Mouse (Mus musculus) forebrain, embryonic 11.5 days (tissue): ENCODE measurements around the gene Disc1. TPM values are rescaled to one million over a fixed set of nuclear protein-coding genes. Genes with fewer than 3 reads are reported as not detected.

Source experiments
- ATAC-seq: fragments of 200-750 bp; cut with Nextera tagmentation; replicated peaks from 2 replicates; pipeline ENCODE4 v1.8.0; 2017; ENCODE audit warnings: moderate TSS enrichment; ENCODE audit not compliant: low FRiP score
- DNase-seq: peaks from one replicate; pipeline ENCODE4 v3.0.0-alpha.2; 2017; ENCODE audit warnings: low spot score
- H3K27ac ChIP-seq: fragments of 300-500 bp; sonication (generic); 2 replicates; pipeline ENCODE4 v1.5.1; 2014; ENCODE audit warnings: low read depth, low read length
- H3K27me3 ChIP-seq: fragments of 300-500 bp; sonication (generic); 2 replicates; pipeline ENCODE4 v1.6.1; 2014; ENCODE audit warnings: mild to moderate bottlenecking, low read length, mixed read lengths; ENCODE audit not compliant: control insufficient read depth, insufficient read depth
- H3K36me3 ChIP-seq: fragments of 300-500 bp; sonication (generic); 2 replicates; pipeline ENCODE4 v1.6.1; 2014; ENCODE audit warnings: mild to moderate bottlenecking, low read length, moderate library complexity, mixed read lengths; ENCODE audit not compliant: control insufficient read depth, insufficient read depth
- H3K4me1 ChIP-seq: fragments of 300-500 bp; sonication (generic); replicated peaks from 2 replicates; pipeline ENCODE4 v1.6.1; 2014; ENCODE audit warnings: low read length, mixed read lengths; ENCODE audit not compliant: control insufficient read depth, insufficient read depth
- H3K4me2 ChIP-seq: fragments of 300-500 bp; sonication (generic); 2 replicates; pipeline ENCODE4 v1.6.1; 2014; ENCODE audit warnings: low read depth, mild to moderate bottlenecking, low read length, moderate library complexity, mixed read lengths; ENCODE audit not compliant: severe bottlenecking
- H3K4me3 ChIP-seq: fragments of 300-500 bp; sonication (generic); 2 replicates; pipeline ENCODE4 v1.5.1; 2014; ENCODE audit warnings: low read depth, low read length
- H3K9ac ChIP-seq: fragments of 300-500 bp; sonication (generic); 2 replicates; pipeline ENCODE4 v1.6.1; 2014; ENCODE audit warnings: low read length
- H3K9me3 ChIP-seq: fragments of 300-500 bp; sonication (generic); 2 replicates; pipeline ENCODE4 v1.6.1; 2016; ENCODE audit warnings: low read length, mixed read lengths; ENCODE audit not compliant: control insufficient read depth
- WGBS: fragments of 180-500 bp; shearing (Covaris S2); extraction: QIAGEN DNeasy Blood & Tissue Kit; methylation state at CpG from one replicate; pipeline ENCODE4 v1.1.7; 2014; 5-methylcytosine and 5-hydroxymethylcytosine counted together
- microRNA-seq: library from miRNA; unstranded; fragments of <30 nt; microRNA quantifications from one replicate; pipeline ENCODE4, GENCODE M21; 2016; ENCODE audit not compliant: insufficient number of aligned reads
- polyA plus RNA-seq: library from polyadenylated mRNA; unstranded; fragments of >200 nt; fragmentation: Nextera tagmentation; extraction: Ambion mirVana; gene quantifications from 2 replicates; pipeline ENCODE4 v1.2.1, GENCODE M21; 2014

Gene Disc1
- polyA plus RNA-seq, 1 experiment from 2014 or later = 1.3 TPM

- Histone ChIP-seq H3K4me3 (no peak overlapping the region), H3K9me3 (no peaks in the 10 kb centered on the region; the same call in 1 of the 2 replicates), H3K4me2 (peak overlapping the region; percentile 1; the same call in 1 of the 2 replicates), H3K27ac (no peak overlapping the region), H3K36me3 (no peaks in the 10 kb centered on the region), H3K9ac (no peak overlapping the region), H3K27me3 (no peaks in the 10 kb centered on the region), H3K4me1 (peaks cover 5% of the 10 kb centered on the region; the same call in 1 of the 2 replicates)
- 23% methylated on average over 10 of the region's 10 CpGs for WGBS
- DNase-seq = peak; percentile 72
- peak; percentile 48; the same call in 1 of the 2 replicates for ATAC-seq
Observed at GRCm38 (mm10) chr8:125306665-125307064, 252.7 kb downstream of the Disc1 start.

- no peak overlapping the region for H3K4me3 ChIP-seq
- H3K36me3 ChIP-seq = no peaks in the 10 kb centered on the region
- H3K27me3 ChIP-seq = no peaks in the 10 kb centered on the region
- DNase-seq = no peak
- ATAC-seq = no peak
- no peak overlapping the region for H3K4me2 ChIP-seq
- H3K9me3 ChIP-seq = no peaks in the 10 kb centered on the region; the same call in 1 of the 2 replicates
- H3K27ac ChIP-seq = no peak overlapping the region
- no peak overlapping the region for H3K9ac ChIP-seq
- WGBS = 89% methylated on average over 14 of the region's 14 CpGs
- peaks cover 8% of the 10 kb centered on the region; the same call in 1 of the 2 replicates for H3K4me1 ChIP-seq
Observed at GRCm38 (mm10) chr8:125309985-125310384, 256.0 kb downstream of the Disc1 start.

Small RNAs within 50 kb of the gene (microRNA-seq; reads per million reads assigned to microRNA genes)
- gene Gm22197 = not detected

Other genes with a start within 250 kb of the Disc1 start
- gene Gnpat, start 191.2 kb upstream of the Disc1 start, polyA plus RNA-seq = 153 TPM in 2 replicates
- 56.7 and 59.1 TPM in 2 replicates for gene 2810004N23Rik, start 191.1 kb upstream of the Disc1 start, polyA plus RNA-seq
- 10.3 and 11.6 TPM in 2 replicates for gene Exoc8, start 156.5 kb upstream of the Disc1 start, polyA plus RNA-seq
- gene Sprtn, start 156.3 kb upstream of the Disc1 start, polyA plus RNA-seq = 11.1 and 12.3 TPM in 2 replicates
- 20.7 and 22.2 TPM in 2 replicates for gene Egln1, start 104.9 kb upstream of the Disc1 start, polyA plus RNA-seq
- gene Tsnax, start 41.2 kb upstream of the Disc1 start, polyA plus RNA-seq = 126 and 130 TPM in 2 replicates